Mouse (Mus musculus) liver, adult 2 months (tissue): Measurements from ENCODE around the gene Mfsd13b.

ENCODE experiments used
- CTCF ChIP-seq: fragments of 200-500 bp; IDR thresholded peaks from 2 replicates; pipeline ENCODE4 v1.5.1; 2011; ENCODE audit warnings: low read depth, low read length, control low read depth
- POLR2A ChIP-seq: fragments of 200-500 bp; IDR thresholded peaks from 2 replicates; pipeline ENCODE4 v1.6.1; 2011; ENCODE audit warnings: low read length, control low read depth; ENCODE audit not compliant: insufficient read depth; ENCODE audit errors: extremely low read depth

GRCm38 (mm10) chr7:121053071-121053470 is 70.8 kb downstream of the Mfsd13b start:
- no peak for TF ChIP-seq POLR2A
- TF ChIP-seq CTCF = no peak
